Mouse (Mus musculus): ENCODE data around the gene Brsk1.
A peak's percentile ranks its signal among the peaks of the same experiment; 100 is the strongest.

Gene Brsk1

DNA sequence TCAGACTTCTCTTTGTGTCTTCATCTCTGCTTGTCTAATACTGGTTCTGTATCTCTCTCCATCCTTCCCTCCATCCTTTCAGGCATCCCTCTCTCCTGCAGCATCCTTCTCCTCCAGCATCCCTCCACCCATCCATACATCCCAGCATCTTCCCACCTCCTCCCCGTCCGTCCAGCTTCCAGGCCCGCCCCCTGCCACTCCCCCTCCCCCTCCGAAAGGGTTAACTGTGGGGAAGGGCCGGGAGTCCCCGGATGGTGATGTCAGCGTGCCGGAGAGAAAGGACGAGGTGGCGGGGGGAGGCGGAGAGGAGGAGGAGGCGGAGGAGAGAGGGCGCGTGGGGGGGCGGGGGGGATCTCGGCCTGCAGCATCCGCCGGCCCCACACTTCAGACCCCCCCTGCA lies at the start of gene Brsk1:
Brsk1 (plus strand) TSS at position 218 of the 400 bp plus-strand sequence.
- no peak for DNase-seq (ENCODE audit: low read depth)

DNA sequence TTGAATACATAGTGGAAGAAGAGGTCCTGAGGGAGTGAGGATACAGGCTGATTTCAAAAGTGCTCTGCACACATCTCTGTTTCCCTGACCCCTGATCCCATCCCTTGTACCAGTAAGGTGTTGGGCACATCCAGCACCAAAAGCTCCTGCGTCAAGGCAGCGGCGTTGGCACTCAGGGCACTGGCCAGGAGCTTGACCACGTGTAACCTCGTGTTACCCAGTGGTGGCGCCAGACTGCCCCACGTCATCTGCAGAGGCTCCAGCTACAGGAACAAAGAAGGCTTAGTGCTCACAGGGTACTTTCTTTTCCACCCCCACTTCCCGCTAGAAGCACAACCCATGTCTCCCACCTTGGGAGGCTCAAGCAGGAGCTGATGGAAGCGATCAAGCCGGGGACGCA lies 49.2 kb upstream of the Brsk1 start:
- DNase-seq (ENCODE audit: low read depth): no peak

DNA sequence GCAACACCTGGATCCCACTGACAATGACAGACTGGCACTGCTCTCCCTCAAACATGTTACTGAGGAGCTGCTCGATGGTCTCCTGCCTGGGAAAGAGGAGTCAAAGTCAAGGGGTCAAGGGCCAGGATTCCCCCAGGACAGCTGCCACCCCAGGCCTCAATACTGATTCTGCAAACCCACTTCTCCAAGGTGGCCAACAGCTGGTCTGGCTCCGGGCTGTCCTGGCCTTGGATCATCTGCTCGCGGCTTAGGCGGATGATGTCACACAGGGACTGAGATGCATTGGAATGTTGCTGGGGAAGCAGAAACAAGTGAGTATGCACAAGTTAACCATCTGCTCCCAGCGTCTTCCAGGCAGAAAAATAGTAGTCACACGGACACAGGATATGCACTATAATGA lies 48.4 kb upstream of the Brsk1 start:
- no peak for DNase-seq (ENCODE audit: low read depth)

DNA sequence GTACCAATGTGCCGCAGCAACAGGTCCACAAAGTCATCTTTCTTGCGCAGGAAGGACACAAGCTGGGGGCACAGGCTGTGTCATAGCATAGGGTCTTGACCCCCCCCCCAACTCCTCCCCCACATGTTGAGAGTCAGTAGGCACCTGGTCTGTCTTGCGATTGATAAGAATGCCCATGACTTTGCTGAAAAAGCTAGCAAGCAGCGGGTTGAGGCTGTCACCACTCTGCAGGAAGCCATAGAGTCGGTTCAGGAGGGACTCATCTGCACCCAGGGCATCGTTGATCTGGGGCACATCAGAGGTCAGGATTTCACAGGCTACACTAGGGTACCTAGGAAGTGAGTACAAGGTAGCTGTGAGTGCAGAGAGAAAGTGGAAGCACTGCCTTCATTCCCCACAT lies 47.2 kb upstream of the Brsk1 start:
- DNase-seq (ENCODE audit: low read depth): no peak

DNA sequence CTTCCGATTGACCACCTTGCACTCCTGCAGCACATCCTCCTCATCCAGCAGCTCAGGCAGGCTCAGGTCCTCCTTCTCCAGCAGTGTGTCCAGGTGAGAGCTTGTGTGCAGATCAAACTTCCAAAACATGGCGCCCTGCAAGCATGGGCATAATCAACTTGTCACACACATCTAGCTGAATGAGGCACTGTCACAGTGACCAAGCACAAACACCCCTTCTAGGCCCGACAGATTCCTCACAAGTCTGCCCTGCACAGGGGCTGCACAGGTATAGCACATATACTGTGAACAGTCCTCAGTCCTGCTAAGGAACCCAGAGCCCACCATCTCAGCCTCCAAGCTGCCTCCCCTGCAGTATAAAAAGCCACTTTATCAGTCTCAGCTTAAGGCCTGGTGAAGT lies 43.6 kb upstream of the Brsk1 start:
- DNase-seq (ENCODE audit: low read depth): no peak

DNA sequence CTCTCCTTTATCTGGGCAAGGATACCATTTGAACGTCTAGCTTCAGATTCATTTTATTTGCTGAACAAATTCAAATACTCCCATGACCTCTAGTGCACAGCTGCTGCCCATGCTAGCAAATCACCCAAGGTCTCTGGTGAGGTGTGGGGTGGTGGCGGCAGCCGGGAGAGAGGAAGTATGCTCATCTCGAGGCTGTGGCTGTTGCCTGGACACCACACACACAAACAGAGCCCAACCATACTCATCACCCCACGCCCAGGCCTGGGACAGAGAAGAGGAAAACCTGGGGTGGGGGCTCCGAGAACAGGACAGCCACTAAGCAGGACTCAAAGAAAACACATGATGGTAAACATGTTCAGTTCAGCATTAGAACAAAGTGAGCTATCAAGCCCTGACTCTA lies 43.1 kb upstream of the Brsk1 start:
- DNase-seq (ENCODE audit: low read depth): no peak

DNA sequence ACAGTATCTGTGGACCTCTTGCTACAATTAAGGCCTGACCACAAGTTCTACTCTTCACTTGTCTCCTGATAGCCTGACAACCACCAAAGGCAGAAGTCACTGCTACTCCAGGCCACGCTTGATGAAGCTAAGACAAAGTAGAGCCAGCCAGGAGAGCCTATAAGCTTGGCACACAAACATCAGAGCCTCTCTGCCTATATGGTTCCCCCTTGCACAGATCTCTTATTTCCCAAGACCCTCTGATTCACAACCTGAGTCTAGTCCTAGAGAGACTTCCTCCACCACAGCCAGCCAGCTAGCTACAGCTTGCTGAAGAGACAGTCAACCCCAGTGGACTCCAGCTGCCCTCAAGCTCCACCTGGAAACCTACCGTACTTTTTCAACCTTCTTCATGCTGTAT lies 42.4 kb upstream of the Brsk1 start:
- no peak for DNase-seq (ENCODE audit: low read depth)

DNA sequence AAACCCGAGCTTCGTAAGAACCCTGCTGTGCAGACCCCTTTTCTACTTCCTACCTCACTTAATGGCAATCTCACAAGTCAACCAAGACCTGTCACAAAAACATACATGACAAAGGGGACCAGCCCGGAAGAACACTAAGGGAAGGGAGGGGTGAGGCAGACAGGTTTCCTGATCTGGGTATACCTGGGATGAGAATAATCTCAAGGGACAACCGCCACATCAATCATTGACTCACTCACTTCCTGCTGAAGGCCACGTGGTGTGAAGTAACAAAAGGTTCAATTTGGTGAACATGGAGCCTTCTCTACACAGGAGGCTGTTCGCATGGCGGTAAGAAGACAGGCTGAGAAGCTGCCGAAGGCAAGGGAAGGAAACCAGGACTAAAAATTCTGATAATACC lies 38.8 kb upstream of the Brsk1 start:
- no peak for DNase-seq (ENCODE audit: low read depth)

DNA sequence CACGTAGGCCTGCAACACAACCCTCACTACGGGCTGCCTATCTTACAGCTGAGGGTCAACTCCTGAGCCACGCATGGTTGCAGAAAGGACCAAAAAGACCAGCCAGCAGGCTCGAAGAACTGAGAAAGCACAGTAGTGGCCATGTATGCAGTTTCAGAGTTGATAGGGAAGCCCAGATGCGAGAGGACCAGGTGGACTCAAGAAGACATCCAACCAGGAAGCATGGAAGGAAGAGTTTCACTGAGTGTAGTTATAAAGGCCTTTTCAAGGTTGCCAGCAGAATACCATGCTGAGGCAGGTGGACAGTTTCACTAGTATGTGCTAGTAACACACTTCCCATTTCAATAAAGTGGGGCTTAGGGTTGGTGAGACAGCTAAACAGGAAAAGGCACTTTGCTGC lies 37.7 kb upstream of the Brsk1 start:
- no peak for DNase-seq (ENCODE audit: low read depth)

DNA sequence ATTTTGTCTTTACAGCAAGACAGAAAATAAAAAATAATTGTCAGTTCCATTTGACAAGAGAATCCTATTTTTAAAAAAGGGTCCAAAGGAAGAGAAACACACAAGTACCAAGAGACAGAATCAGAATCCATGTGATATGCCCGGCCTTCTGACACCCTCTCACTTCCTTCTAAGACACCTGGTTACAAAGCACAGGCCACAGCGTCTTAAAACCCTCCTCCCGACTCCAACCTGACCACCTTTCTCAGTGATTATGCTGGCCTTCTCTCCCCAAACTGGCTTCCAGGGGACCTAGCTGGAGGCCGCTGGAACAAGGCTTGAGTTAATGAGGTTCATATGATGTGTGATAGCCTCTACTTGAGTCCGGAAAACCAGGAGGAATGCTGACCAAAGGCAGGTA lies 37.1 kb upstream of the Brsk1 start:
- DNase-seq (ENCODE audit: low read depth): no peak

DNA sequence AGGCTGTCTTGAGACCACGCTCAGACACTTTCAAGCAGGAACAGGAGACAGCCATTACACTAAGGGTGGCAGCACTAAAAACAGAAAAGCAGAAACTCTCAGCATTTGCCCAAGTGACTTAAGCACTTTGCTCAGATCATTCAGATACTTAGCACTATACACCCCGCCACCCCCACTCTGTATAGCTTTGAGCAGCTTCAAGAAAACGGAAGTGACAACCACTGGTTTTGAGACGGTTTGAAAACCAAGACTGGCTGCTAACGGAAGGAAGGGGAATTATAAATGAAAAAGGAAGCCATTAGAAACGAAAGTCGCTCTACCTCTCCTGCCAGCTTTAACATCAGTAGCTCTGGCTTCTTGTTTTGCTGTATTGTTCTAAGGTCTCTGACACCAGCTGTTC lies 36.6 kb upstream of the Brsk1 start:
- DNase-seq (ENCODE audit: low read depth): no peak

DNA sequence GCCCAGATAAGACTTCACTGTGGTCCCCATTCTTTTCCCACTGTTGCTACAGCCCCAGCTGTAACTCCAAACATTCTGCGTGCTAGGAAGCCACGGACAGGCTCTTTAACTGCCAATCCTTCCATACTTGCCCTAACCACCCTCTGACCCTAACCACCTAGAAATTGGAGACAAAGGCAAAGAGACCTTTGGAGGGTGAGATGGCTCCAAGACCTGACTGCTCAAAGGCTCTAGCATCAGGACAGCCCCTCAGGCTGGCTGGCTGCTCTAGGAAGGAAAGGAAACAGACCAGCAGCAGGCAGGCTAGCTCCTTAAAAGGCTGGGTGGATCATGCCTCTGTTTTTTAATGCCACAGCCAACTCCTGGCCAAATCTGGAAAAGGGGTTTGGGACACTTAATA lies 36.2 kb upstream of the Brsk1 start:
- DNase-seq (ENCODE audit: low read depth): no peak

DNA sequence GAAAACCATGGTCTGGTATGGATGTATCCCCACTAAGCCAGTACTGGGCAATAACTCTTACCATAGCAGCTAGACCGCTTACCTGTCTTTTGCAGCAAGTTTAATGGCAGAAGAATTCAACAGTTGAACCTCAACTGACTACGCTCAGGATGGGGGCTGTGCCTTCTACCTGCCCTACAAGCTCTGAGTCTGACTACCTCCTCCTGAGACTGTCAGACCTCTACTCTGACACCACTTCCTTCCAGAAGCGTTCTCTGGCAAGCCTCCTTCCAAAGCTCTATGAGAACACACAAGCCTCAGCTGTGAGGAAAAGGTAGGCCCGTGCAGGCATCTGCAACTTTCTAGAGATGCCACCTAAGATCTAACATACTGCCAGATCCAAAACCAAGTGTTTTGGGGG lies 35.0 kb upstream of the Brsk1 start:
- DNase-seq (ENCODE audit: low read depth): no peak

DNA sequence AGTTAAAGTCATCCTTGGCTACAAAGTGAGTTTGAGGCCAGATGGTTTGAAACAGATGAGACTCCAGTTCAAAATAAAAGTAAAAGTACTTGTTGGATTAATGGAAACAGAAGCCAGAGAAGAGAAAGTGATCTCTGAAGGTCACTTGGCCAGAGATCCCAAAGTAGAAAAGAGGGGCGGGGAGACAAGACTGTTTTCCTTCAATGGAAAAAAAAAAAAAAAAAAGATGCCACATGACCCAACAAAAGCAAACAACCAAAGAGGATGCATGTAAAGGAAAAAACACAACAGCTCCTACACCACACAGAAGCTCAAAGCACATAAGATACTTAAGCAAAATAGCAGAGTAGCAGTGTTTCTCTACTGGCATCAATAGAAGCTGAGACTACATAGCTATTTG lies 34.5 kb upstream of the Brsk1 start:
- no peak for DNase-seq (ENCODE audit: low read depth)

DNA sequence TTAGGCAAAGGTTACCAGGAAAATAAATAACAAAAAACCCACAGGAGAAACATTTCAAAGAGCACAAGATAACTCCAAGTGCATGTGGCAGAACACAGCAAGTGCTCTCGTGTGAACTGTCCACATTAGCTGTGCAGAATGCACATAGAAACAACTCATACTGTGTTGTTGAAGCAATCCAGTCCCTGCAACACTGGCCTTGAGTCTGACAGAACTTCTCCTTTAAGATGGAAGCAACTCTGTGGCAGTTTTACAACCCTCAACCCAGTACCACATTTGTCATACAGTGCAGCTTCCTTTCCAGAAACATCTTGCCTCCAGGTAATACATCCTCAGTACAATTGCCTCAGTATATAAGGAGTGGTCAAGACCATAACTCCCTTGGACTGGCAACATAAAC lies 33.6 kb upstream of the Brsk1 start:
- no peak for DNase-seq (ENCODE audit: low read depth)

DNA sequence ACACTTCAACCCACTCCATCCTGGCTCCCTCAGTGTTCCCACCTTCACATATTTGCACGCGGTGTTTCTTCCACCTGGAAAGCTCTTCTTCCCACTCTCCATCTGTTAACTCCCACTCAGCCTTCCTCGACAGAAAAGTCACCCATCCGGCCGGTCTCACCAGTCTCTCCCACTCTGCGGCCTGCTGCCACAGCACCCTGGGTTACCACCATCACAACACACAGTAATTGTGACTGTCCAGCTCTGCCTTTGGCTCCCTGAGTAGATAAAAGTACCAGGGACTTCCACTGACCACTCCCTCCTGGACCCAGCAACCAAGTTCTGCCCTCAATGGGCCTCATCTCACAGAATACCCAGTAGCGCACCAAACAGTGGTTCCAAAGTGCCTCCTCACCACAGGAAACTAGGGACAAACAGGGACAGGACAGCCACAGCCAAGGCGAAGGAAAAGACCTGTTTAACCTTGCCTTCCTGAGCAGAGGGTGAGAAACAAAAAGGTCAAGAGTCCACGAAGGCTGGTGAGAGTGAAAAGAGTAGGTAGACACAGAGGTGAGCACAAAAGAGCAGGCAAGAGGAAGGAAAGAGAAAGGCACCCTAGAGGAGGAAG lies 32.8 kb upstream of the Brsk1 start:
- no peak for DNase-seq (ENCODE audit: low read depth)

DNA sequence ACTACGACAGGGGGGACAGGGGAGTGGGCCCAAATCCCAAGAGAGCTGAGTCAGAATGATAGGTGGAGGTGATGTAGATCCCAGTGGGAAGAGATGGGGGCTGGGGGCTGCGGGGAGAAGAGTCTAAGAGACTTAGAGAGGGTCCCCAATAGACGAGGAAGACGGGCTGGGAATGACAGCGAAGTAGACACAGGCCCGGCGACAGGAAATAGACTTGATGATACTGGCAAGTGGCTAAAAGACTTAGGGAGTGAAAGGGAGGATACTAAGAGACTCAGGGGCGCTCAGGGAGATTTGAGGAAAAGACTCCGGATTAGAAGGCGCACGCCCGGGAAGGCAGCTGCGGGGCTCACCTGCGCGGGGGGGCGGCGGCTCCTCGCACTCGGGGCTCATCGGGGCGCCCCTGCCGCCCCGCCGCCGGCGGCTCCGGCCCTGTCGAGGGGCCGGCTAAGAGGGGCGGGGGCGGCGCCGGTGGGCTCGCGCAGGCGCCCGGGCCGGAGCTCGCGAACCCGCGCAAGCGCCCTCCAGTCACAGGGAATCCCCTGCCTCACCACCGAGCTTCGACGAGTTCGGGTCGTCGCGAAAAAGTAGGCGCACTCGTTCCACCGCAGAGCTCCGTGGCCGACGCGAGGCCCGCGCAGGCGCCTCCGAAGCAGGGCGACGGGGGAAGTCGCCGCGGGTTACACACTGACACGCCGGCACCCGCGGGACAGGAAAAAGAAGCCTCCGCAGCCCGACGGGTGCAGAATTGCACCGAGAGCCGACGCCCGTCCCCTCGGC lies 32.1 kb upstream of the Brsk1 start:
- DNase-seq (ENCODE audit: low read depth): no peak

DNA sequence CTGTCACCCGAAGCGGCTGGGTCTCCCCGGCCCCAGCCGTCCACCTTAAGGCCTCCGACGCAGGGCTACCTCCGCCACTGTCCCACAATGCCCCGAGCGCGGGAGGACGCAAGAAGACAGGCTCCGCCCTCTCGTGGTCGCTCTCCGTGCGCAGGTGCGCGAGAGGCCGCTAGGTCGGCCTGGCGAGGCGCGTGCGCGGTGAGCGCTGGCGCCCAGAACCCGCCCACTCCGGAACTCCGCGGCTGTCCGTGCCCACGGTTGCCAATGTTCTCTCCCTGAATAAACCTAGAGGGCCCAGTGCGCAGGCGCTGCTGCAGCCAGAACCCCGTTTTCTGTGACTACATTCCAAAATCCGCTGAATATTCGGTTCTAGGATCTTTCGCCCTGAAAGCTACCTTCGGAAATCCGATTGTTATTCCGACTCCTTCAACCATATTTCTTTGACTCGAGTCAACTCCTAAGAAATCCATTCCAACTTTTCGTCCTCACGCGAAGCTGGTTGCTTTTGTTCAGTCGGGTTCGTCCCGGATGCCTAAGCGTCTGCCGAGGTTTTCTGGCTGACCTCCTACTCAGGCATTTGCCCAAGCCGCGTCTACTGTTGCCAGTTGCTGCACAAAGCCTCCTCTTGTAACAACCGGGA lies 31.4 kb upstream of the Brsk1 start, which contains the start of gene Ppp6r1:
Ppp6r1 (minus strand) TSS at position 108 of the 640 bp plus-strand sequence.
- DNase-seq (ENCODE audit: low read depth): peak; percentile 97

DNA sequence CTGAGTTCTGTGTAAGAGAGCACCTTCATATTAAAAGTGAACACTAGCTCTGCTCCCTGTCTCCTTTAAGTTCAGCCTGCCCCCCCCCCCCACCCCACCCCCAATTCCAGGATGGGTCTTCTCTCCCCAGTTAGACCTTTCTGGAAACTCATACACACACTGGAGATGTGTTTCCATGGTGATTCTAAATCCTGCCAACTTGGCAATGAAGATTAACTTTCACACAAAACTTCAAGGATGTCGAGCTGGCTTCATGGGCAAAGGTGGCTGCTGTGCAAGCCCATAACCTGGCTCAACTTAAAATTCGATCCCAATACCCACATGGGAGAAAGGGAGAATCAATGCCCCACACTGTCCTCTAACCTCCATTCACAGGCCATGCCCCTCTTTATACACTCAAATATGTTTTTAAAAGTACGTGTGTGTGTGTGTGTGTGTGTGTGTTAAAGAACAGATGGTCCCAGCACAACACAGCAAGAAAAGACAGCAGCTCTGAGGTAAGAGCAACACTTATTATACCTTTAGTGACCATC lies 30.4 kb upstream of the Brsk1 start:
- no peak for DNase-seq (ENCODE audit: low read depth)

DNA sequence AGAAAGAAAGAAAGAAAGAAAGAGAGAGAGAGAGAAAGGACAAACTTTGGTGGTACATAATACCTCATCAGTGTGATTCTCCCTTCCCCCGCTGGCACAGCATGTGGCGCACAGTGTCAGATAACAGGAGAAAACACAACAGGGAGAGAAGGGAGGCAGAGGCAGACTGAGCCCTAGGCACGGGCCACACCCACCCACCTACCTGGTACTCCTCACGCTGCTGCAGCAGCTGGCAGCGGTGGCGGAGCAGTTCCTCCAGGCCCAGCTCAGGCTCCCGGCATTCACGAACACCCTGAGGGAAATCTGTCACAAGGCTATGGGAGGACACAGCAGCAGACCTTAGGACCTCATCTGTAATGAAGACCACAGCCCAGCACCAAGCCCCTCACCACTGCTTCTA lies 27.2 kb upstream of the Brsk1 start:
- no peak for DNase-seq (ENCODE audit: low read depth)

DNA sequence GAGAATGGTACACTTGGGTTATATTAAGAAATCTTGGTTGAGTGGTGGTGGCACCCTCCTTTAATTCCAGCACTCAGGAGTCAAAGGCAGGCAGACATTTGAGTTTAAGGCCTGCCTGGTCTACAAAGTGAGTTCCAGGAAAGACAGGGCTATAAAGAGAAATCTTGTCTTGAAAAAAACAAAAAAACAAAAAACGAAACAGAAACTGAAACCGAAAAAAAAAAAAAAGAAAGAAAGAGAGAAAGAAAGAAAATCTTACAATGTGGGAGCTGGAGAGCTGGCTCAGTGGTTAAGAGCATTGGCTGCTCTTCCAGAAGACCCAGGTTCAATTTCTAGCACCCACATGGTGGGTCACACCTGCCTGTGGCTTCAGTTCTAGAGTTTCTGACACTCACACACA lies 26.7 kb upstream of the Brsk1 start:
- no peak for DNase-seq (ENCODE audit: low read depth)

DNA sequence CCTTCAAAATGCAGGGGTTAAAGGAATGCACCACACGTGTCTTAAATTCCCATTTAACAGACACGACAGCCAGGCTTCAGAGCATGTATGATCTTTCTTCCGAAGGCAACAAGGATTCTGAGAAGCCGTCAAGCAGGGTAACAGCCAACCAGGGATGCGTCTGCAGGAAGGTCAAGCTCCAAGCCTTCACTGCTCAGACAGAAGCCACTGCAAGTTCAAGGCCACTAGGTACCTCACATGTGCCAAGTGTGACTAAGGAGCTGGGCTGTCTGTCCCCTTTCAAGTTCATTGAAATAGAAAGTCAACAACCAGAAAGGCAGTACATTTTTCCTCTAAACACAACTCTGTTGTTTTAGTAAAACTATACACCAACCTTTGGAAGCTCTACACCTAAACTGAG lies 23.5 kb upstream of the Brsk1 start:
- no peak for DNase-seq (ENCODE audit: low read depth)

DNA sequence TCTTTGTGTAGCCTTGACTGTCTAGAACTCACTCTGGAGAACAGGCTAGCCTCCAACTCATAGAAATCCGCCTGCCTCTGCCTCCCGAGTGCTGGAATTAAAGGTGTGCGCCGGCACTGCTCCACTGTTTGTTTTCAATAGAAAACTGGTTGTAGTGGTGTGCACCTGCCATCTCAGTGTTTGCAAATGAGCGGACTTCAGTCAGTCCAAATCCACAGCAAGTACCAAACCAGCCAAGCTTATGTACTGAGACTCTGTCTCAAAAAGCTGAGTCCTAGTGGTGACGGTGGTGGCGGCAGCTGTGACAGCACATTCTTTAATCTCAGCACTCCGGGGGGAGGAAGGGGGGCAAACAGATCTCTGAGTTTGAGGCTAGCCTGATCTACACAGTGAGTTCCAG lies 21.9 kb upstream of the Brsk1 start:
- DNase-seq (ENCODE audit: low read depth): no peak

Measured in fibroblast of lung, adult 2 months (primary cell).